Mouse (Mus musculus): ENCODE data around the gene Crim1. TPM values are rescaled to one million over a fixed set of nuclear protein-coding genes. Genes with fewer than 3 reads are reported as not detected.

Crim1 gene
- polyA plus RNA-seq, 1 experiment from 2014 or later = 2.6 TPM

DNA sequence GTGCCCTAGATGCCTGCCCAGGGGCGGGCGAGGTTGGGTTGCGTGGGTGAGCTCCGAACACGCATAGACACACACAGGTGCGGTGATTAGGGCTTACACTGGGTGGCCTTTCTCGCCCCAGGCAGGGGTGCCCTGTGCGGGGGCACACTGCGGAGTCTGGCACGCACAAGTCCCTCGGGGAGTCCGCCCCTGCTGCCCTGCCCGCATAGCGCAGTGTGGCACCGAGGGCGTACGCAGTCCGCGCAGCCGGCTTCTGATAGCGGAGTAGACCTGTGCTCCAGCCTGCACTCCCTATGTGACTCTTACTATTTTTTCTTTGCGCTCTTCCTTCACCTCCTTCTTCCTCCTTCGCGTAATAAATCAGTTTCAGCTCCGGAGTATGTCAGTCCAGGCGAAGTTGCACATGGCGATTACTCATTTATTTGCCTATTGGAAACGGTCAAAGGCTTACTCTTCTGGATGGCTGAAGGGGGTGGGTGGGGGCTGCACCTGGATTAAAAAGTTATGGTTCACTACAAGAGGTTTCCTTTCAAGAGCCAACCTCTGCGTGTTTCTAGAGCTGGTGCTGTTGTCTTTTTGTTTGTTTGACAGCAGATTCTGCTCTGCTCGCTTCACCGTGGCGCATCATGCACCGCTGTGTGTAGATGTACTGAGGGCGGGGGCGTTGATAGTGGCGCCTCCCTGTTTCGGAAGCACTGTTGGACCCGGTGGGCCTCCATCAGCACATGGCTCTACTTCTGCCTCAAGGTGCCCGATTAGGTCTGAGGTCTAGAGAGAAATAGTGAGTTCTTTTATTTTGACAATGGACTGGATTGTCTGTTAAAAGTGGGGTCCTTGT lies 1.4 kb downstream of the Crim1 start:
- H3K9me3 ChIP-seq (ENCODE audit: control insufficient read depth, low read length) = no peaks in the 10 kb centered on the region
- WGBS = 1% methylated on average over 39 of the region's 39 CpGs
- peak overlapping the region; percentile 100 for H3K4me2 ChIP-seq (ENCODE audit: low read length)
- 0 out of 4 replicates have a peak overlapping the region, but pooled peaks of 1 of the 2 experiments have one; percentile 86 for H3K27ac ChIP-seq (replicated peaks in 1 of 2; ENCODE audit: control insufficient read depth in 1 of 2, insufficient read depth in 1 of 2, low read depth in 2 of 2, low read length in 2 of 2)
- peaks cover 8 to 34% of the 10 kb centered on the region in 2 experiments; a peak in 3 of 4 replicates for H3K4me1 ChIP-seq (ENCODE audit: control insufficient read depth in 2 of 2, insufficient read depth in 2 of 2, low read length in 2 of 2)
- no peak for ATAC-seq (ENCODE audit: insufficient number of reproducible peaks, insufficient read depth, low FRiP score, low read depth)
- H3K27me3 ChIP-seq (ENCODE audit: control insufficient read depth, insufficient read depth, low read length) = peaks cover 5% of the 10 kb centered on the region; the same call in 1 of the 2 replicates
- H3K9ac ChIP-seq (ENCODE audit: low read length) = peak overlapping the region; percentile 83
- H3K36me3 ChIP-seq (ENCODE audit: control insufficient read depth, insufficient read depth, low read length) = no peaks in the 10 kb centered on the region
- H3K4me3 ChIP-seq (ENCODE audit: control insufficient read depth in 1 of 2, insufficient read depth in 1 of 2, low read depth in 1 of 2, low read length in 2 of 2) = peak overlapping the region; percentile 67 to 91

DNA sequence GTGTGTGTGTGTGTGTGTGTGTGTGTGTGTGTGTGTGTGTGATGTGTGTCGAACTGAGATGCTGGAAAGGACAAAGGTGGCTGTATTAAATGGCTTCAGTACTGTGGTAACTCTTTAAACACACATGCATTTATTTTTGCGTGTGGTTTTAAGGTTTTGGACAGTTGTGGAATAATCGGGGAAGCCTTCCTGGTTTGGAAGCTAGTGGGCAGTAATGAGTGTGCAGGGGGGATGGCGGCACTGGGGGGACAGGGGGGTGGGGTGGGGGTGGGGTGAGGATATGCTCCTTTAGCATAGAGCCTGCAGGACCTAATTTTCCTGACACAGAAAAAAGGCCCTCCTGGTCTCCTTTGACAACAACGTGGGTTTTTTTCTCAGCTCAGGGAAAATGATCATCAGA lies 2.2 kb downstream of the Crim1 start:
- 11% methylated on average over 5 of the region's 5 CpGs for WGBS
- no peaks in the 10 kb centered on the region for H3K9me3 ChIP-seq (ENCODE audit: control insufficient read depth, low read length)
- H3K36me3 ChIP-seq (ENCODE audit: control insufficient read depth, insufficient read depth, low read length) = no peaks in the 10 kb centered on the region
- peak overlapping the region; percentile 100 for H3K4me2 ChIP-seq (ENCODE audit: low read length)
- no peak overlapping the region for H3K27ac ChIP-seq (replicated peaks in 1 of 2; ENCODE audit: control insufficient read depth in 1 of 2, insufficient read depth in 1 of 2, low read depth in 2 of 2, low read length in 2 of 2)
- peak overlapping the region; percentile 67 to 91; a peak in 3 of 4 replicates for H3K4me3 ChIP-seq (ENCODE audit: control insufficient read depth in 1 of 2, insufficient read depth in 1 of 2, low read depth in 1 of 2, low read length in 2 of 2)
- ATAC-seq (ENCODE audit: insufficient number of reproducible peaks, insufficient read depth, low FRiP score, low read depth) = no peak
- peaks cover 5% of the 10 kb centered on the region; the same call in 1 of the 2 replicates for H3K27me3 ChIP-seq (ENCODE audit: control insufficient read depth, insufficient read depth, low read length)
- peaks cover 8 to 34% of the 10 kb centered on the region in 2 experiments; a peak in 3 of 4 replicates for H3K4me1 ChIP-seq (ENCODE audit: control insufficient read depth in 2 of 2, insufficient read depth in 2 of 2, low read length in 2 of 2)
- no peak overlapping the region; the same call in 1 of the 2 replicates for H3K9ac ChIP-seq (ENCODE audit: low read length)

DNA sequence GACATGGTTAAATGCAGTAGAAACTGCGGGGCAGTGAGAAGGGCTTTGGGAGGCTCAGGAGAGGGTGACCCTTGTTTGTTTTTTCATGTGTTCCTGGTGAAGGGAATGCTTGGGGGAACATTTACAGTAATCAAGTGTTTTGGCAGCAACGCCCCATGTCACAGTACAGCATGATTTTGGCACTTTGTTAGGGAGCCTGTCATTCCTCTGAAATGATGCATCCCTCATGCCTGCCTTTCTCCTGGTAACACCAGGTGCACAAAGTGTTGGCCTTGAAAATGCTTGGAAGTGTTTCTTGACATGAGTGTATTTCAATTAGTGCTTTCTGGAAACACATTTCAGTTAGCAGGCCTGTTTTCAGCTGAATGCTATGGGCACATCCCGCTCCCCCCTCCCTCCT lies 2.7 kb downstream of the Crim1 start:
- Histone ChIP-seq H3K36me3 (ENCODE audit: control insufficient read depth, insufficient read depth, low read length) (no peaks in the 10 kb centered on the region), H3K27ac (replicated peaks in 1 of 2; ENCODE audit: control insufficient read depth in 1 of 2, insufficient read depth in 1 of 2, low read depth in 2 of 2, low read length in 2 of 2) (no peak overlapping the region), H3K4me2 (ENCODE audit: low read length) (peak overlapping the region; percentile 100), H3K9ac (ENCODE audit: low read length) (no peak overlapping the region), H3K27me3 (ENCODE audit: control insufficient read depth, insufficient read depth, low read length) (peaks cover 5% of the 10 kb centered on the region; the same call in 1 of the 2 replicates), H3K4me1 (ENCODE audit: control insufficient read depth in 2 of 2, insufficient read depth in 2 of 2, low read length in 2 of 2) (peaks cover 8 to 34% of the 10 kb centered on the region in 2 experiments; a peak in 3 of 4 replicates), H3K9me3 (ENCODE audit: control insufficient read depth, low read length) (no peaks in the 10 kb centered on the region), H3K4me3 (ENCODE audit: control insufficient read depth in 1 of 2, insufficient read depth in 1 of 2, low read depth in 1 of 2, low read length in 2 of 2) (peak overlapping the region in 1 of 2 experiments; percentile 67; a peak in 1 of 4 replicates)
- WGBS = 52% methylated on average over 3 of the region's 3 CpGs
- ATAC-seq (ENCODE audit: insufficient number of reproducible peaks, insufficient read depth, low FRiP score, low read depth) = no peak

DNA sequence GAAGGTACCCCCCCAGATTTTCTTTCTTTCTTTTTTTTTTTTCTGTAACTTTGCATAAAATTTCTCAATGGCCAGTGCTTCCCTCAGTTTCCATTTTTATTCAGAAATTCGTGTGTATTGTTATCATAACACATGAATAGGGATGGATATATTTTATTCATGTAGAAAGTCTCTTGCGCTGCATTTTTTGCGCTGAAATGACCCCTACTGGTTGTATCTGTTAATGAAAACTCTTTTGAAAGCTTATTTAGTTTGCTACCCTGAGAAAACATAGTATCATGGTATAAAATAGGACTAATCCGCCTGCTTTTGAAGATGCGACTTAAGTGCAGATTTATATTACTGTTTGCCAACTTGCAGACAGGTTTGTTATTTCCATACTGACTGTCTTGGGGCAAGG lies 3.4 kb downstream of the Crim1 start:
- Histone ChIP-seq H3K27ac (replicated peaks in 1 of 2; ENCODE audit: control insufficient read depth in 1 of 2, insufficient read depth in 1 of 2, low read depth in 2 of 2, low read length in 2 of 2) (no peak overlapping the region), H3K36me3 (ENCODE audit: control insufficient read depth, insufficient read depth, low read length) (no peaks in the 10 kb centered on the region), H3K27me3 (ENCODE audit: control insufficient read depth, insufficient read depth, low read length) (peaks cover 2% of the 10 kb centered on the region; the same call in 1 of the 2 replicates), H3K4me3 (ENCODE audit: control insufficient read depth in 1 of 2, insufficient read depth in 1 of 2, low read depth in 1 of 2, low read length in 2 of 2) (no peak overlapping the region), H3K4me2 (ENCODE audit: low read length) (no peak overlapping the region), H3K9ac (ENCODE audit: low read length) (no peak overlapping the region), H3K4me1 (ENCODE audit: control insufficient read depth in 2 of 2, insufficient read depth in 2 of 2, low read length in 2 of 2) (peaks cover 8 to 34% of the 10 kb centered on the region in 2 experiments; a peak in 3 of 4 replicates), H3K9me3 (ENCODE audit: control insufficient read depth, low read length) (no peaks in the 10 kb centered on the region)
- WGBS = 55% methylated on average over 5 of the region's 5 CpGs
- no peak for ATAC-seq (ENCODE audit: insufficient number of reproducible peaks, insufficient read depth, low FRiP score, low read depth)

DNA sequence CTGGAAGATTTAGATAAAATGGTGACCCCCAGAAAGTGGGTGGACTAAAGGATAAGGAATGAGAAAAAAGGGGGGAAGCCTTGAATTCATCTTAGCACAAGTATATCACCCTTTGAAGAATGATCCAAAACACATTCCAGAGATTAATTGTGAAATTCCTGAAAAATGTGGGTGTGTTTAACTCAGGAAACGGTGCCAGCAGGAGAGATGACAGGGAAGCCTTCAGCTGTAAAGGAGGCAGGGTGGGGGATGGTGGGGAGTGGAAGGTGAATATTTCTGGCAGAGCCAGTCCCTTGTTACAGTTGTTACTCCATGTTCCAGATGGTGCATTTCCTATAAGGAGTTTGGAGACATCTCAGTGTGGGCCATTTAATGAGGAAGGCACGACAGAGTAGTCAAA lies 6.4 kb downstream of the Crim1 start:
- H3K4me1 ChIP-seq (ENCODE audit: control insufficient read depth in 2 of 2, insufficient read depth in 2 of 2, low read length in 2 of 2) = peaks cover 3 to 22% of the 10 kb centered on the region in 2 experiments; a peak in 3 of 4 replicates

DNA sequence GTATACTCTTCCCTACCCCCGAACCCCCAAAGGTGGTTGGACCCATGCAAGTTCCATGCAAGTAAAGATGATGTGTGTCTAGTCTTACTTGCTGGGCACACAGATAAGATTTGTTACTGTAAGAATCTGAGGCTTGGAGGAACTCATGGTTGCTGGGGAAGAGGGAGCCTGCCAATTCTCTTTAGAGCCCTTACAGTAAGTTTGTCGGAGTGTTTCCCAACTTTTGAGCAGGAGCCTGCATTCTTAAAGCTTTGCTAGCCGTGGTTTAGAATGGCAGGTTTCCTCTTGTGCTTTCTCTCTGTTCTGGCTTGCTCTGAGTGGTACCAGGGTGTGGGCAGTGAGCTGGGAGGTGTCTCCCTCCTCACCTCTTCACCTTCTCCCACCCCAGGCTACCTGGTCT lies 7.2 kb downstream of the Crim1 start:
- no peaks in the 10 kb centered on the region for H3K36me3 ChIP-seq (ENCODE audit: control insufficient read depth, insufficient read depth, low read length)
- H3K9me3 ChIP-seq (ENCODE audit: control insufficient read depth, low read length) = no peaks in the 10 kb centered on the region
- 54% methylated on average over 3 of the region's 3 CpGs for WGBS
- H3K9ac ChIP-seq (ENCODE audit: low read length) = no peak overlapping the region
- H3K27ac ChIP-seq (replicated peaks in 1 of 2; ENCODE audit: control insufficient read depth in 1 of 2, insufficient read depth in 1 of 2, low read depth in 2 of 2, low read length in 2 of 2) = no peak overlapping the region
- no peak overlapping the region for H3K4me2 ChIP-seq (ENCODE audit: low read length)
- no peaks in the 10 kb centered on the region for H3K27me3 ChIP-seq (ENCODE audit: control insufficient read depth, insufficient read depth, low read length)
- H3K4me3 ChIP-seq (ENCODE audit: control insufficient read depth in 1 of 2, insufficient read depth in 1 of 2, low read depth in 1 of 2, low read length in 2 of 2) = no peak overlapping the region
- peaks cover 0 to 15% of the 10 kb centered on the region in 2 experiments; a peak in 2 of 4 replicates for H3K4me1 ChIP-seq (ENCODE audit: control insufficient read depth in 2 of 2, insufficient read depth in 2 of 2, low read length in 2 of 2)
- ATAC-seq (ENCODE audit: insufficient number of reproducible peaks, insufficient read depth, low FRiP score, low read depth) = no peak

More for the DNA sequence above, 6.4 kb downstream of the Crim1 start:
- Histone ChIP-seq H3K36me3 (ENCODE audit: control insufficient read depth, insufficient read depth, low read length) (no peaks in the 10 kb centered on the region), H3K4me3 (ENCODE audit: control insufficient read depth in 1 of 2, insufficient read depth in 1 of 2, low read depth in 1 of 2, low read length in 2 of 2) (no peak overlapping the region), H3K9me3 (ENCODE audit: control insufficient read depth, low read length) (no peaks in the 10 kb centered on the region), H3K27me3 (ENCODE audit: control insufficient read depth, insufficient read depth, low read length) (no peaks in the 10 kb centered on the region), H3K9ac (ENCODE audit: low read length) (no peak overlapping the region), H3K4me2 (ENCODE audit: low read length) (no peak overlapping the region), H3K27ac (replicated peaks in 1 of 2; ENCODE audit: control insufficient read depth in 1 of 2, insufficient read depth in 1 of 2, low read depth in 2 of 2, low read length in 2 of 2) (no peak overlapping the region)
- WGBS = 42% methylated on average over 2 of the region's 2 CpGs
- ATAC-seq (ENCODE audit: insufficient number of reproducible peaks, insufficient read depth, low FRiP score, low read depth) = no peak

DNA sequence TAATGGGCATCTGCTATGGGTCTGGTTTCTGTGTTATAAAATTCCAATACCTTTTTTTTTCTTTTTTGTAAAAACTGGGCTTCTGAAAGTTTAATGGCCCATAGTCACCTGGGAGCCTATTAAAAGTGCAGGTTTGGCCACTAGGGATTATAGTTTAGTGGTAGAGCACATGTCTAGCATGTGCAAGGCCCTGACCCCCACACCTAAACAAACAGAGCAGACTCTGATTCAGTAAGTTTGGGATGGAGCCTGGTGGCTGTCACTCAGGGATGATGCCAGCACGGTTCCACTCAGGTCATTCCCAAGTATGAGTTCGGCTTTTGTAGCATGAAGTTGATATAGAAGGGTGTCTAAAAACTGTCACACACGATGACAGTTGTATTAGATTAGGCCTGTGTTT lies 8.8 kb downstream of the Crim1 start:
- Histone ChIP-seq H3K27me3 (ENCODE audit: control insufficient read depth, insufficient read depth, low read length) (no peaks in the 10 kb centered on the region), H3K9me3 (ENCODE audit: control insufficient read depth, low read length) (no peaks in the 10 kb centered on the region)
- ATAC-seq (ENCODE audit: insufficient number of reproducible peaks, insufficient read depth, low FRiP score, low read depth) = no peak

More for the DNA sequence above, 8.8 kb downstream of the Crim1 start:
- H3K27ac ChIP-seq (replicated peaks in 1 of 2; ENCODE audit: control insufficient read depth in 1 of 2, insufficient read depth in 1 of 2, low read depth in 2 of 2, low read length in 2 of 2) = no peak overlapping the region
- H3K9ac ChIP-seq (ENCODE audit: low read length) = no peak overlapping the region
- H3K4me3 ChIP-seq (ENCODE audit: control insufficient read depth in 1 of 2, insufficient read depth in 1 of 2, low read depth in 1 of 2, low read length in 2 of 2) = no peak overlapping the region
- whole genome bisulfite sequencing = 58% methylated on average over 3 of the region's 3 CpGs
- no peaks in the 10 kb centered on the region for H3K36me3 ChIP-seq (ENCODE audit: control insufficient read depth, insufficient read depth, low read length)
- 0 out of 4 replicates have a peak, but pooled peaks cover 0 to 4% of the 10 kb centered on the region in 2 experiments for H3K4me1 ChIP-seq (ENCODE audit: control insufficient read depth in 2 of 2, insufficient read depth in 2 of 2, low read length in 2 of 2)
- H3K4me2 ChIP-seq (ENCODE audit: low read length) = no peak overlapping the region
